Mouse (Mus musculus): ENCODE measurements around the gene Gdf11. TPM values are rescaled to one million over a fixed set of nuclear protein-coding genes. Genes with fewer than 3 reads are reported as not detected.

The Gdf11 gene
- polyA plus RNA-seq, 1 experiment from 2014 or later = 11.5 TPM

DNA sequence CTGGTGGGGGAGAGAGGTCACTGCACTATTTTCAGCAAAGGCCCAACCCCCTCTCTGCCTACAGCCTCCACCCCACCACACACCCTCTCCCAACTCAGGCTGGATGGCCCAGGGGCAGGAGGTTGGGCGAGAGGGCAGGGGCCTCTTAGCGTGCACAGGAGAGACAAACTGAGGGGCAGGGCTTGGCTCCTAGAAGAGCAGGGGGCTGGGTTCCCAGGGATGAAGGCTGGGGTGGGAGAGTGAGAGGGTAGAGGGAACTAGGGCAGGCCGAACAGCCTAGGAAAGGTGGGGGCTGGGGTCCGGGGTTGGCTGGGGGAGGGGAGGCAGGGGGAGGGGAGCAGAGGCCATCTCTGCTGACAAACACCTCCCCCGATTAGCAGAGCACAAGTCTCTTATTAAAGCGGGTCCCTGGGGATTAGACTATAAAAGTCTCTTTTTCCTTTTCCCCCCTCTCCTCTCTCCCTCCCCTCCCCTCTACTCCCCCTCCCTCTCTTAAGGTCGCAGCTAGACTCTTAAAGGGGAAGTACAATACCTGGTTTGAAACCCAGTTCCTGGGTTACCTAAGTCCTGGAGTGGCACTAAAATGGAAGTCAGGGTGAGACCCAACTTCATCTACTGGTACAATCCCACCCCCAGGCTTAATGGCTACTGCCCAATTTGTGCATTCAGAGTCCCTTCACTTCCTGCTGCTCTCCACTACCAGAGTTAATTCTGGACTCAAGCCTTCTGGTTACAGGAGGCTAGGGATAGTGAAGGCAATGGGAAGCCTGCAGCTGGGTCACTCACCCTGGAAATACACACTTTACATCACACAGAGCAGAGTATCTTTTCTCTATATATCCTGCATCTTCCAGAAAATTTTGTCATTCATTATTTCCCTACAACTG is 2.3 kb downstream of the Gdf11 start:
- peaks cover 1% of the 10 kb centered on the region; the same call in 1 of the 2 replicates for H3K27me3 ChIP-seq
- H3K9ac ChIP-seq = peak overlapping the region; percentile 82
- H3K4me2 ChIP-seq (replicated peaks) = peak overlapping the region; percentile 85
- peaks cover 45% of the 10 kb centered on the region for H3K4me1 ChIP-seq
- peak overlapping the region; percentile 75 for H3K4me3 ChIP-seq
- H3K36me3 ChIP-seq = peaks cover 38% of the 10 kb centered on the region
- H3K27ac ChIP-seq = peak overlapping the region; percentile 91
- 0% methylated on average over 6 of the region's 7 CpGs for WGBS
- peak; percentile 62 for ATAC-seq (ENCODE audit: low FRiP score)
- no peaks in the 10 kb centered on the region for H3K9me3 ChIP-seq (replicated peaks)

- Histone ChIP-seq H3K27ac (no peak overlapping the region), H3K4me1 (0 out of 2 replicates have a peak, but pooled peaks cover 6% of the 10 kb centered on the region), H3K9me3 (replicated peaks) (no peaks in the 10 kb centered on the region), H3K9ac (no peak overlapping the region), H3K36me3 (peaks cover 57% of the 10 kb centered on the region), H3K27me3 (no peaks in the 10 kb centered on the region), H3K4me3 (no peak overlapping the region), H3K4me2 (replicated peaks) (no peak overlapping the region)
- no peak for ATAC-seq (ENCODE audit: low FRiP score)
- 78% methylated on average over 5 of the region's 5 CpGs for WGBS
Measured at GRCm38 (mm10) chr10:128882067-128882466, 9.5 kb downstream of the Gdf11 start.

- no peak overlapping the region for H3K9ac ChIP-seq
- no peaks in the 10 kb centered on the region for H3K9me3 ChIP-seq (replicated peaks)
- ATAC-seq (ENCODE audit: low FRiP score) = no peak
- no peaks in the 10 kb centered on the region for H3K27me3 ChIP-seq
- H3K4me2 ChIP-seq (replicated peaks) = no peak overlapping the region
- WGBS = 90% methylated on average over 2 of the region's 2 CpGs
- H3K36me3 ChIP-seq = peaks cover 44% of the 10 kb centered on the region
- no peak overlapping the region for H3K27ac ChIP-seq
- no peaks in the 10 kb centered on the region for H3K4me1 ChIP-seq
- H3K4me3 ChIP-seq = no peak overlapping the region
Measured at GRCm38 (mm10) chr10:128878811-128879210, 12.7 kb downstream of the Gdf11 start.

DNA sequence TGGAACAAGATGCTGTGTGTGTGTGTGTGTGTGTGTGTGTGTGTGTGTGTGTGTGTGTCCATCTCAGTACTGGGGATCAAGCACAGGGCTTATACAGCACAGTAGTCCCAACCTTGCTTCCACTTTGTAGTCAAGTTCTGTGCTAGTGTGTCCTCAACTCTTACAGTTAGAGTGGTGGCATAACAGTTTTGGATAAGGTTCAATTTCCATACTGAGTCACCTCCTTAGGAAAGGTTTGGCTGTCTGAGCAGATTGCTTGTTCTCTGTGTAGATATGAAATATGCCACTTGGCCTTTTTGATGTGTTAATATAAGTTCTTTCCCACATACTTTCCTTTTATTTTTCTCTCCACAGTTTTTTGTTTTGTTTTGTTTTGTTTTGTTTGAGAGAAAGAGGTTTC is 13.2 kb downstream of the Gdf11 start:
- no peaks in the 10 kb centered on the region for H3K9me3 ChIP-seq (replicated peaks)
- no peak overlapping the region for H3K27ac ChIP-seq
- H3K4me3 ChIP-seq = no peak overlapping the region
- no peaks in the 10 kb centered on the region for H3K4me1 ChIP-seq
- no peak overlapping the region for H3K9ac ChIP-seq
- H3K27me3 ChIP-seq = no peaks in the 10 kb centered on the region
- no peak overlapping the region for H3K4me2 ChIP-seq (replicated peaks)
- peaks cover 47% of the 10 kb centered on the region for H3K36me3 ChIP-seq
- ATAC-seq (ENCODE audit: low FRiP score) = no peak

GRCm38 (mm10) chr10:128870341-128870740 is 21.2 kb downstream of the Gdf11 start:
- no peaks in the 10 kb centered on the region for H3K27me3 ChIP-seq
- H3K4me3 ChIP-seq = no peak overlapping the region
- H3K36me3 ChIP-seq = peaks cover 47% of the 10 kb centered on the region
- no peak overlapping the region for H3K4me2 ChIP-seq (replicated peaks)
- ATAC-seq (ENCODE audit: low FRiP score) = no peak
- no peak overlapping the region for H3K9ac ChIP-seq
- 89% methylated on average over 3 of the region's 3 CpGs for WGBS
- H3K9me3 ChIP-seq (replicated peaks) = no peaks in the 10 kb centered on the region
- H3K4me1 ChIP-seq = no peaks in the 10 kb centered on the region
- no peak overlapping the region for H3K27ac ChIP-seq

- WGBS = 96% methylated on average over 1 of the region's 1 CpGs
- Histone ChIP-seq H3K9ac (no peak overlapping the region), H3K4me2 (replicated peaks) (no peak overlapping the region), H3K9me3 (replicated peaks) (no peaks in the 10 kb centered on the region), H3K36me3 (peaks cover 29% of the 10 kb centered on the region), H3K27ac (no peak overlapping the region), H3K4me3 (no peak overlapping the region), H3K4me1 (no peaks in the 10 kb centered on the region), H3K27me3 (no peaks in the 10 kb centered on the region)
- ATAC-seq (ENCODE audit: low FRiP score) = no peak
Measured at GRCm38 (mm10) chr10:128866518-128866917, 25.0 kb downstream of the Gdf11 start.

- Histone ChIP-seq H3K36me3 (peaks cover 25% of the 10 kb centered on the region), H3K9ac (no peak overlapping the region), H3K27ac (no peak overlapping the region), H3K4me2 (replicated peaks) (no peak overlapping the region), H3K9me3 (replicated peaks) (no peaks in the 10 kb centered on the region), H3K27me3 (no peaks in the 10 kb centered on the region), H3K4me1 (no peaks in the 10 kb centered on the region), H3K4me3 (no peak overlapping the region)
- 86% methylated on average over 3 of the region's 3 CpGs for WGBS
- no peak for ATAC-seq (ENCODE audit: low FRiP score)
Measured at GRCm38 (mm10) chr10:128866042-128866441, 25.5 kb downstream of the Gdf11 start.

DNA sequence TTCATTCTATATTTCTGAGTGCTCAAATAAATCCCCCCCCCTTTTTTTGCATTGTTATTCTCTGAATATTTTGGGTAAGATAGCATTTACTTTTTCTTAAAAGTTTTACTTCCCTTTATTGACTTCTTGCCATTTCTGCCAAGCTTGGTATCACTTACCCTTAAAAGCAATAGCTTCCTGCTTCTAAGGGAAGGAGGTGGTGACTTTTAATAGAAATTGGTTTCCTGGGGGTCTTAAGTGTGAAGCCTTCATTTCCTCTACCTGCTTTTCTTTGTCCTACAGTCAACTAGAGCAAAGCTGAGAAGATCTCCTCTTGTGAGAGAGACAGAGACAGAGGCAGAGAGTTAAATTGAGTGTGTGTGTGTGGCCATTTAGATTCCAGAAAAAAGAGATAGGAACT is 30.3 kb downstream of the Gdf11 start:
- no peak overlapping the region for H3K9ac ChIP-seq
- H3K4me1 ChIP-seq = no peaks in the 10 kb centered on the region
- H3K4me2 ChIP-seq (replicated peaks) = no peak overlapping the region
- H3K4me3 ChIP-seq = no peak overlapping the region
- ATAC-seq (ENCODE audit: low FRiP score) = no peak
- no peak overlapping the region for H3K27ac ChIP-seq
- peaks cover 31% of the 10 kb centered on the region for H3K36me3 ChIP-seq
- H3K27me3 ChIP-seq = no peaks in the 10 kb centered on the region
- H3K9me3 ChIP-seq (replicated peaks) = no peaks in the 10 kb centered on the region

DNA sequence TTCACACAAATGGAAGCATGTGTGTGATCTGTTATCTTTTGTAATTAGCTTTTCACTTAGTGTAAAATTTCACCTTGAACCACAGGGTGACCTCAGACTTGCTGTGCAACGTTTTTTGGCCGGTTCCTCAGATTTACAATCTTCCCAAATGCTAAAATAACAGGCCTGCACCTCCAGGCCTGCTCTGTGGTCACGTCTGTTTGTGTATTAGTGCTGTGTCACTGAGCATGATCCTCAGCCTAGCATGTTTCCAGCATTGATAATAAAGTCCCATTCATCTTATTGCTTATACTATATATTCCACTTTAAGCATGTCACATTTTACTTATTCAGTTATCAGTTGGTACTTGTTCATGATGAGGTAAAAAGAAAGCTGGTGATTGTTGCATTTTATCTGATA is 41.2 kb downstream of the Gdf11 start:
- H3K27ac ChIP-seq = no peak overlapping the region
- H3K27me3 ChIP-seq = no peaks in the 10 kb centered on the region
- no peaks in the 10 kb centered on the region for H3K9me3 ChIP-seq (replicated peaks)
- 75% methylated on average over 3 of the region's 3 CpGs for WGBS
- H3K4me1 ChIP-seq = 0 out of 2 replicates have a peak, but pooled peaks cover 2% of the 10 kb centered on the region
- ATAC-seq (ENCODE audit: low FRiP score) = no peak
- no peak overlapping the region for H3K4me3 ChIP-seq
- H3K9ac ChIP-seq = no peak overlapping the region
- H3K4me2 ChIP-seq (replicated peaks) = no peak overlapping the region
- peaks cover 44% of the 10 kb centered on the region for H3K36me3 ChIP-seq

DNA sequence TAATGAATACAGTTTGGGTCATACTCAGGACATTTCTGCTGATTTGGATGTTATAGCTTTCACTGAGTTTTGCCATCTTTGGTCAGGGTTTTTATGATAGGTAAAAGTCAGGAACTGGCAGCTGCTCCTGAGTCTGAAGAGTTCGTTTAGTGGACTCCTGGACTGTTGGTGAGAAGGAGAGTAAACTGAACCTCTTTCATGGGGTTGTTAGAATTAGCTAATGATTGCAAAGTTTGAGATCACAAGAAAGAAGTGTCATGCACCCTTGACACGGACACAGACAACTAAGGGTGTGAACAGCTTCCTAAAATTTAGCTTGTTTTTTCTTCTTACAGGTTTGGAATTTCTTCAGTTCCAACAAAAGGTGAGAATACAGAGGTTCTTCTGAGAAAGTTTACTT is 43.1 kb downstream of the Gdf11 start:
- 0 out of 2 replicates have a peak, but pooled peaks cover 2% of the 10 kb centered on the region for H3K4me1 ChIP-seq
- 80% methylated on average over 2 of the region's 2 CpGs for WGBS
- peaks cover 40% of the 10 kb centered on the region for H3K36me3 ChIP-seq
- no peak overlapping the region for H3K27ac ChIP-seq
- no peak overlapping the region for H3K4me2 ChIP-seq (replicated peaks)
- H3K9me3 ChIP-seq (replicated peaks) = no peaks in the 10 kb centered on the region
- H3K27me3 ChIP-seq = no peaks in the 10 kb centered on the region
- ATAC-seq (ENCODE audit: low FRiP score) = no peak
- no peak overlapping the region for H3K9ac ChIP-seq
- H3K4me3 ChIP-seq = no peak overlapping the region

- 0 out of 2 replicates have a peak, but pooled peaks cover 2% of the 10 kb centered on the region for H3K4me1 ChIP-seq
- whole genome bisulfite sequencing = 100% methylated on average over 4 of the region's 4 CpGs
- H3K36me3 ChIP-seq = peaks cover 50% of the 10 kb centered on the region
- ATAC-seq (ENCODE audit: low FRiP score) = no peak
- no peaks in the 10 kb centered on the region for H3K27me3 ChIP-seq
- no peak overlapping the region for H3K4me3 ChIP-seq
- no peaks in the 10 kb centered on the region for H3K9me3 ChIP-seq (replicated peaks)
- no peak overlapping the region for H3K9ac ChIP-seq
- H3K4me2 ChIP-seq (replicated peaks) = no peak overlapping the region
- no peak overlapping the region for H3K27ac ChIP-seq
Measured at GRCm38 (mm10) chr10:128846664-128847063, 44.9 kb downstream of the Gdf11 start.

- no peak for ATAC-seq (ENCODE audit: low FRiP score)
- Histone ChIP-seq H3K4me3 (no peak overlapping the region), H3K4me2 (replicated peaks) (no peak overlapping the region), H3K36me3 (peaks cover 55% of the 10 kb centered on the region), H3K9ac (no peak overlapping the region), H3K27me3 (no peaks in the 10 kb centered on the region), H3K4me1 (0 out of 2 replicates have a peak, but pooled peaks cover 2% of the 10 kb centered on the region), H3K9me3 (replicated peaks) (no peaks in the 10 kb centered on the region), H3K27ac (no peak overlapping the region)
- WGBS = 78% methylated on average over 2 of the region's 2 CpGs
Measured at GRCm38 (mm10) chr10:128845516-128845915, 46.0 kb downstream of the Gdf11 start.

- H3K27ac ChIP-seq = no peak overlapping the region
- H3K27me3 ChIP-seq = no peaks in the 10 kb centered on the region
- ATAC-seq (ENCODE audit: low FRiP score) = no peak
- H3K9ac ChIP-seq = no peak overlapping the region
- H3K4me3 ChIP-seq = no peak overlapping the region
- H3K36me3 ChIP-seq = peaks cover 50% of the 10 kb centered on the region
- 0 out of 2 replicates have a peak, but pooled peaks cover 2% of the 10 kb centered on the region for H3K4me1 ChIP-seq
- H3K4me2 ChIP-seq (replicated peaks) = no peak overlapping the region
- WGBS = 95% methylated on average over 5 of the region's 5 CpGs
- H3K9me3 ChIP-seq (replicated peaks) = no peaks in the 10 kb centered on the region
Measured at GRCm38 (mm10) chr10:128843260-128843659, 48.3 kb downstream of the Gdf11 start.

Data from hindbrain, embryonic 12.5 days (tissue).